Mouse (Mus musculus): ENCODE measurements around the gene Ces1b. TPM values are rescaled to one million over a fixed set of nuclear protein-coding genes. Genes with fewer than 3 reads are reported as not detected.

Gene Ces1b
- polyA plus RNA-seq, 1 experiment from 2014 or later: not detected

DNA sequence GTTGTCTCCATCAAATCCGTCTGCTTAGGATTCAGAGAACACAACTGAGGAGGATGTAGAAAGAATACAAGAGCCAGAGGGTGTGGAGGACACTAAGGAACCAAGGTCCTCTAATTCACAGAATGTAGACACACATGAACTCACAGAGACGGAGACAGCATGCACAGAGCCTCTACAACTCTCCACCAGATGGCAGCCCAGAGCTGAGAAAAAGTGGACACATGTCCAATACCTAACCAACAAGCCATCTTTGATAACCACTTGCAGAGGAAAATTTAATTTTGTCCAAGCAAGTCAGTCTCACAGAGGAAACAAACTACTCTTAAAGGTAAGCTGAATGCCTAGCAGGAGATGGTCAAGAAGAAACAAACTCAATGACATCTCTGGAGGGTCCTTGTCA is 20.6 kb downstream of the Ces1b start:
- Histone ChIP-seq H3K4me3 (ENCODE audit: low read depth, low read length) (no peak overlapping the region), H3K9ac (ENCODE audit: low read depth, low read length) (no peak overlapping the region), H3K27ac (ENCODE audit: low read depth, low read length) (no peak overlapping the region), H3K4me2 (no peak overlapping the region), H3K36me3 (ENCODE audit: control insufficient read depth, insufficient read depth, low read length) (no peaks in the 10 kb centered on the region), H3K9me3 (replicated peaks; ENCODE audit: control insufficient read depth, low read length) (no peaks in the 10 kb centered on the region), H3K4me1 (ENCODE audit: control insufficient read depth, insufficient read depth, low read length) (peaks cover 4% of the 10 kb centered on the region; the same call in 1 of the 2 replicates), H3K27me3 (ENCODE audit: control insufficient read depth, insufficient read depth, low read length) (no peaks in the 10 kb centered on the region)
- ATAC-seq (replicated peaks; ENCODE audit: insufficient number of reproducible peaks, low FRiP score, low TSS enrichment): no peak
- 26% methylated on average over 2 of the region's 2 CpGs for WGBS (ENCODE audit: insufficient replicate concordance)

GRCm38 (mm10) chr8:93055238-93055637 is 24.6 kb downstream of the Ces1b start:
- 0 out of 2 replicates have a peak, but pooled peaks have one; percentile 42 for ATAC-seq (replicated peaks; ENCODE audit: insufficient number of reproducible peaks, low FRiP score, low TSS enrichment)
- WGBS (ENCODE audit: insufficient replicate concordance): 21% methylated on average over 2 of the region's 2 CpGs
- Histone ChIP-seq H3K4me2 (no peak overlapping the region), H3K9ac (ENCODE audit: low read depth, low read length) (no peak overlapping the region), H3K9me3 (replicated peaks; ENCODE audit: control insufficient read depth, low read length) (no peaks in the 10 kb centered on the region), H3K4me1 (ENCODE audit: control insufficient read depth, insufficient read depth, low read length) (peaks cover 4% of the 10 kb centered on the region; the same call in 1 of the 2 replicates), H3K4me3 (ENCODE audit: low read depth, low read length) (no peak overlapping the region), H3K36me3 (ENCODE audit: control insufficient read depth, insufficient read depth, low read length) (no peaks in the 10 kb centered on the region), H3K27me3 (ENCODE audit: control insufficient read depth, insufficient read depth, low read length) (no peaks in the 10 kb centered on the region), H3K27ac (ENCODE audit: low read depth, low read length) (no peak overlapping the region)

- no peak for ATAC-seq (replicated peaks; ENCODE audit: insufficient number of reproducible peaks, low FRiP score, low TSS enrichment)
- 70% methylated on average over 4 of the region's 4 CpGs for WGBS (ENCODE audit: insufficient replicate concordance)
- Histone ChIP-seq H3K27ac (ENCODE audit: low read depth, low read length) (no peak overlapping the region), H3K4me1 (ENCODE audit: control insufficient read depth, insufficient read depth, low read length) (no peaks in the 10 kb centered on the region), H3K27me3 (ENCODE audit: control insufficient read depth, insufficient read depth, low read length) (no peaks in the 10 kb centered on the region), H3K9me3 (replicated peaks; ENCODE audit: control insufficient read depth, low read length) (no peaks in the 10 kb centered on the region), H3K4me3 (ENCODE audit: low read depth, low read length) (no peak overlapping the region), H3K9ac (ENCODE audit: low read depth, low read length) (no peak overlapping the region), H3K4me2 (no peak overlapping the region), H3K36me3 (ENCODE audit: control insufficient read depth, insufficient read depth, low read length) (no peaks in the 10 kb centered on the region)
Measured at GRCm38 (mm10) chr8:93048510-93049416, 31.1 kb downstream of the Ces1b start.

- H3K4me2 ChIP-seq: no peak within 1 kb of the TSS
- WGBS (ENCODE audit: insufficient replicate concordance): 76% methylated on average over 3 of the region's 3 CpGs
- H3K4me1 ChIP-seq (ENCODE audit: control insufficient read depth, insufficient read depth, low read length): no peaks in the 10 kb centered on the region
- no peaks in the 10 kb centered on the region for H3K9me3 ChIP-seq (replicated peaks; ENCODE audit: control insufficient read depth, low read length)
- H3K36me3 ChIP-seq (ENCODE audit: control insufficient read depth, insufficient read depth, low read length): no peaks in the 10 kb centered on the region
- no peaks in the 10 kb centered on the region for H3K27me3 ChIP-seq (ENCODE audit: control insufficient read depth, insufficient read depth, low read length)
- H3K9ac ChIP-seq (ENCODE audit: low read depth, low read length): no peak within 1 kb of the TSS
- no peak within 1 kb of the TSS for H3K27ac ChIP-seq (ENCODE audit: low read depth, low read length)
- H3K4me3 ChIP-seq (ENCODE audit: low read depth, low read length): no peak within 1 kb of the TSS
- ATAC-seq (replicated peaks; ENCODE audit: insufficient number of reproducible peaks, low FRiP score, low TSS enrichment): no peak
Measured at GRCm38 (mm10) chr8:93048092-93048491, 31.7 kb downstream of the Ces1b start, which contains the start of gene Ces1a. Gene Ces1a (minus strand): TSS chr8:93048192.

- H3K4me2 ChIP-seq: no peak overlapping the region
- H3K4me3 ChIP-seq (ENCODE audit: low read depth, low read length): no peak overlapping the region
- H3K36me3 ChIP-seq (ENCODE audit: control insufficient read depth, insufficient read depth, low read length): no peaks in the 10 kb centered on the region
- H3K27me3 ChIP-seq (ENCODE audit: control insufficient read depth, insufficient read depth, low read length): no peaks in the 10 kb centered on the region
- H3K4me1 ChIP-seq (ENCODE audit: control insufficient read depth, insufficient read depth, low read length): peaks cover 10% of the 10 kb centered on the region
- H3K27ac ChIP-seq (ENCODE audit: low read depth, low read length): no peak overlapping the region
- ATAC-seq (replicated peaks; ENCODE audit: insufficient number of reproducible peaks, low FRiP score, low TSS enrichment): no peak
- no peak overlapping the region for H3K9ac ChIP-seq (ENCODE audit: low read depth, low read length)
- H3K9me3 ChIP-seq (replicated peaks; ENCODE audit: control insufficient read depth, low read length): no peaks in the 10 kb centered on the region
- WGBS (ENCODE audit: insufficient replicate concordance): 30% methylated on average over 1 of the region's 1 CpGs
Measured at GRCm38 (mm10) chr8:93043083-93043482, 36.7 kb downstream of the Ces1b start.

DNA sequence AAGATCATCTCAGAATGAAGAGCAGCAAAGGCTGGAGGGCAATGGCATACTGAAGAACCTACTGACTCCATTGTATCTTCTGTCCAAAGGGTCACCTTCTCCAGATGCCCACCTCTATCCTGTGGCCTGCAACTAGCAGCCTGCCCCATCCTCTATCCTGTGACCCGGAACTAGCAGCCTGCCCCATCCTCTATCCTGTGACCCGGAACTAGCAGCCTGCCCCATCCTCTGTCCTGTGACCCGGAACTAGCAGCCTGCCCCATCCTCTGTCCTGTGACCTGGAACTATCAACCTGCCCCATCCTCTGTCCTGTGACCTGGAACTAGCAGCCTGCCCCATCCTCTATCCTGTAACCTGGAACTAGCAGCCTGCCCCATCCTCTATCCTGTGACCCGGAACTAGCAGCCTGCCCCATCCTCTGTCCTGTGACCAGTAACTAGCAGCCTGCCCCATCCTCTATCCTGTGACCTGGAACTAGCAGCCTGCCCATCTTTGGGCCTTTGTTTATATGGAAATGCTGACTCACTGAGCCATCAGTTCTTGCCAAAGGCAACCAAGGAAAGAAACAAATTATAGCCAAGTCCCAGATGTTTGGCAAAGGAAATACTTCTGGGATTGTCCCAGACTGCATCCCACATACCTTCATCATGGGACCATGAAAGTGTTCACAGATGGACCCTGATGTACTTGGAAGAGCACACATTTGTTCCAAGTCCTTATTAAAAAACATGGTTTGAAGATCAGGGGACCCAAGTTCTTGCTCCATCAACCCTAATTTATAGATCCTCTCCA is 38.8 kb downstream of the Ces1b start:
- Histone ChIP-seq H3K9ac (ENCODE audit: low read depth, low read length) (no peak overlapping the region), H3K4me2 (no peak overlapping the region), H3K36me3 (ENCODE audit: control insufficient read depth, insufficient read depth, low read length) (no peaks in the 10 kb centered on the region), H3K9me3 (replicated peaks; ENCODE audit: control insufficient read depth, low read length) (no peaks in the 10 kb centered on the region), H3K4me3 (ENCODE audit: low read depth, low read length) (no peak overlapping the region), H3K27ac (ENCODE audit: low read depth, low read length) (no peak overlapping the region), H3K27me3 (ENCODE audit: control insufficient read depth, insufficient read depth, low read length) (no peaks in the 10 kb centered on the region), H3K4me1 (ENCODE audit: control insufficient read depth, insufficient read depth, low read length) (peaks cover 10% of the 10 kb centered on the region)
- WGBS (ENCODE audit: insufficient replicate concordance): 83% methylated on average over 4 of the region's 4 CpGs
- no peak for ATAC-seq (replicated peaks; ENCODE audit: insufficient number of reproducible peaks, low FRiP score, low TSS enrichment)

GRCm38 (mm10) chr8:93040256-93040655 is 39.6 kb downstream of the Ces1b start:
- no peak overlapping the region for H3K9ac ChIP-seq (ENCODE audit: low read depth, low read length)
- ATAC-seq (replicated peaks; ENCODE audit: insufficient number of reproducible peaks, low FRiP score, low TSS enrichment): no peak

DNA sequence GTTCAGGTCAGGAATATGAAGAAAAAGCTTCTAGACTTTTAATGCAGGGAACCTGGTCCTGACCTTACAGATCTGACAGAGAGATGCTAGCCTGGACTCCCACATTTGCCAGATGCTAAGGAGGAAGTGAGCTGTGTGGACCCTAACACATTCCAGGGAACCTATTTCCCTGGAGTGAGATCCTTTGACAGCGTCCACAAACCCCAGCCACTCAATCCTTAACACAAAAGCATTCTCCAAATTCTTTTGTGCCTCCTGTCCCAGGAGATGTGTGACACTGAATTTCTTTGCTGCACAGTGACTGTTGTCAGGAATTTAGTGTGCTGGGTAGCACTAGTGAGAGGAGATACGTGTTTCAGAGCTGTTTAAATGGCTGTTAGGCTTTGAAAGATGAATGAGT is 41.0 kb downstream of the Ces1b start:
- H3K4me1 ChIP-seq (ENCODE audit: control insufficient read depth, insufficient read depth, low read length): peaks cover 10% of the 10 kb centered on the region
- H3K4me2 ChIP-seq: no peak overlapping the region
- no peak overlapping the region for H3K4me3 ChIP-seq (ENCODE audit: low read depth, low read length)
- WGBS (ENCODE audit: insufficient replicate concordance): 12% methylated on average over 2 of the region's 2 CpGs
- H3K36me3 ChIP-seq (ENCODE audit: control insufficient read depth, insufficient read depth, low read length): no peaks in the 10 kb centered on the region
- no peak for ATAC-seq (replicated peaks; ENCODE audit: insufficient number of reproducible peaks, low FRiP score, low TSS enrichment)
- H3K9me3 ChIP-seq (replicated peaks; ENCODE audit: control insufficient read depth, low read length): no peaks in the 10 kb centered on the region
- H3K27ac ChIP-seq (ENCODE audit: low read depth, low read length): no peak overlapping the region
- no peaks in the 10 kb centered on the region for H3K27me3 ChIP-seq (ENCODE audit: control insufficient read depth, insufficient read depth, low read length)
- no peak overlapping the region for H3K9ac ChIP-seq (ENCODE audit: low read depth, low read length)

More at GRCm38 (mm10) chr8:93040256-93040655, 39.6 kb downstream of the Ces1b start:
- no peaks in the 10 kb centered on the region for H3K36me3 ChIP-seq (ENCODE audit: control insufficient read depth, insufficient read depth, low read length)
- WGBS (ENCODE audit: insufficient replicate concordance): 55% methylated on average over 2 of the region's 2 CpGs
- no peaks in the 10 kb centered on the region for H3K27me3 ChIP-seq (ENCODE audit: control insufficient read depth, insufficient read depth, low read length)
- H3K9me3 ChIP-seq (replicated peaks; ENCODE audit: control insufficient read depth, low read length): no peaks in the 10 kb centered on the region
- H3K4me1 ChIP-seq (ENCODE audit: control insufficient read depth, insufficient read depth, low read length): peaks cover 10% of the 10 kb centered on the region
- H3K4me3 ChIP-seq (ENCODE audit: low read depth, low read length): no peak overlapping the region
- no peak overlapping the region for H3K4me2 ChIP-seq
- no peak overlapping the region for H3K27ac ChIP-seq (ENCODE audit: low read depth, low read length)

All from heart, embryonic 11.5 days (tissue).